Mouse (Mus musculus) bone marrow macrophage, adult 2 months (primary cell): ENCODE data around the gene Il9r.

Source experiments
- CTCF ChIP-seq: IDR thresholded peaks from 2 replicates; pipeline ENCODE4 v1.5.1; 2012; ENCODE audit warnings: low read depth, mild to moderate bottlenecking, low read length, moderate library complexity
- POLR2A ChIP-seq: IDR thresholded peaks from 2 replicates; pipeline ENCODE4 v1.6.1; 2012; ENCODE audit warnings: mild to moderate bottlenecking, low read depth, low read length, borderline replicate concordance

- TF ChIP-seq POLR2A (no peak), CTCF (no peak)
Measured at GRCm38 (mm10) chr11:32139528-32139961, 60.5 kb downstream of the Il9r start.
